Mouse (Mus musculus) cerebellum, postnatal 10 days (tissue): ENCODE data around the gene Slc25a12.
"Not testable (repeated sequence)": the region's sequence is repeated elsewhere in the genome, so short reads cannot be mapped to it uniquely, and the experiment has no call there.

ENCODE experiments used
- DNase-seq, 2 experiments: peaks; one replicate each; pipeline ENCODE4 v3.0.0; 2021; ENCODE audit warnings: mixed read lengths in 2 of 2

Gene Slc25a12

DNA sequence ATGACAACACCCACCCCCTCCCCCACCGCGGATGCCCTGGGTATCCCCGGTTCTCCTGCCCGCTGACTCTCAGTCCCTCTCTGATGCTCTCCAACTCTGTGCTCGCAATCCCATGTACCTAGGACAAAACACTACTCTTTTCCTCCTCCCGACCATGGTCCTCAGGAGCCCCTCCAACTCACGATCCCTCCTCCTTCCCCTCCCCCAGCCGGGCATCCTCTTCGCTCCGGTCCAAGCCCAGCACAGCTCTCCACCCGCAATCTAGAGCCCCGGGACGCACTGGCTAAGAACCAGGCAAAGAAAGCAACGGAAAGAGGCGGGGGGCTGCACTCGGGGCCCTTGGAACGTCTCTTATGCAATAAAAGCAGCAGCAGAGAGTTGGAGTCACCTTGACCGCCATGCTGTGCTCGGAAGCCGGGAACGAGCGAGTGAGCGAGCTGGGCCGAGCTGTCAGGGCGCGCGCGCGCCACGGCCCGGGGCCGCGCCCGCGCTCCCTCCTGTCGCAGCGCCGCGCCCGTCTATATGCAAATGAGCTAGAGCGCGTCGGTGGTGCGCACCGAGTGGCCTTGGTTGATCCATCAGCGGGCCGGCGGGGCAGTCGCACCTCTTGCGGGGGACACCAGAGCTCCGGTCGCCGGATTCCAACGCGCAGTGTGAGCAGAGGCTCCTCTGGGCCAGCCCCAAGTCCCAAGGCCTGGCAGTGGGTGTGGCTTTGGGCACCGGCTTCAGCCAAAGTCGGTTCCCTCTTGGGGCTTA lies at the start of gene Slc25a12:
Slc25a12 (minus strand) TSS at position 625 of the 756 bp plus-strand sequence.
- DNase-seq = peak; percentile 87 to 88

DNA sequence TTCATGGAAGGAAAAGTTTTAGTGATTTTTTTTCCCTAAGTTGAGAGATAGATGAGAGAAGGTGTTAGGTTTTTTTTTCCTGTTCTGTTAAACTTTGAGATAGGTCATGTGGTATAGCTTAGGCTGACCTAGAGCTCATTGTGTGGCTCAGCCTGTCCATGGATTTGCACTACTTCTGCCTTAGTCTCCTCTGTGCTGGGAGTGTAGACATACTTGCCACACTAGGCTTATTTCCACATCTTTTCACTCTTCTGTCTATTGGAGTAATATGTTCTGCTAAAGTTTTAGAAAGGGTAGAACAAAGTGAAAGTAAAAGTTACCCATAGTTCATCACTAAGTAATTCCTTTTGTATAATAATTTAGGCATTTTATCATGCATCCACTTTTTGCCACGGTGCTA lies 38.1 kb upstream of the Slc25a12 start:
- DNase-seq = no peak

DNA sequence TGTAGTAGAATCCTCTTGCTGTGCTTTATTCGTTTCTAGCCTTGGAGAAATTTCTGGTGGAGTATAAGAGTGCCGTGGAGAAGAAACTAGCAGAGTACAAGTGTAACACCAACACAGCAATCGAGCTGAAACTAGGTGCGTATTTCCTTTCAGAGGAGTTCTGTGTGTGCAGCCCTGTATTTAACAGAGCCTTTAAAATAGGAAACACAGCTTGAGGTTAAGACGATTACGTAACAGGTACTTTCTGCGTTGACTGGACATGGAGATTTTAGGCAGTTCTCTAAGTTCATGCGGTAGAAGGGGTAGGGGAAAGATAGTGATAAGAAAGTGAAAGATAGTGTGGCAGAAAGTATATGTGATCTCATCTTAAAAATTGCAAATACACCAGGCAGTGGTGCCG lies 22.3 kb upstream of the Slc25a12 start:
- no peak for DNase-seq

DNA sequence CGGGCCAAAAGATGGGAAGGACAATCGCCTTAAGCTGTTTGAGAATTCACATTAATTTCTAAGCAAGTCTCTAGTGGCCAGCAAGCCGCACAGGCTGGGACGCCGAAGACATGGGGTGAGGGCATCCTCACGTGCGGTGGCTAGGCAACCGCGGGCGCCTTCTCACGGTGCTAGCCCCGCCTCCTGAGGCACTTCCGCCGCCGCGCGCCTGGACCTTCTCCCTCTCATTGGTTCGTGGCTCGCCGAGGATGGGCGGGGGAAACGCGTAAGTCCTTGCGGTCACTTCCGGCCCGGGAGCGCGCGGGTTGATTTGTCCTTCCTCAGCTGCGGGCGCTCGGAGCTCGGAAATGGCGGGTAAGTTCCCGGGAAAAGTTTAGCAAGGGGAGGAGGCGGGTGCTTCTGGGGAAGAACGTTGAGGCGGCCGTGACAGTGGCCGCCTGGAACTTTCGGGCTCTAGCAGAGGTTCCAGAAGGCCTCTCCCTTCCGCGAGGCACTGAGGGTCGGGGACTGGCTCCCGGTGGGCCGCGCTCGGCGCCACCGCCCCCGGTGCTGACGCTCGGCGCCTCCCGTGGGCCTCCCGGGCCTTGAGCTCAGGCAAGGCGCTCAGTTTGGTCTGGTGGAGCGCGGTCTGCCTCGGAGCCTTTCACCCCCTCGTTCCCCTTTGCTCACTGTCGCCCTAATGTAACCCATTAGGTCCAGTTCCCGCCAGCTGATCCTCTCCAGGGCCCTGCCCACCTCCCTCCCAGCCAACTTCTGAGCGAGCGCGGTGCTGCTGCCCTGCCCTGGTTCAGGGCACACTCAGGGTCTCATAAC lies 21.6 kb upstream of the Slc25a12 start, which contains the start of gene Hat1:
Hat1 (plus strand) TSS at position 8 of the 813 bp plus-strand sequence.
- DNase-seq = peak; percentile 97 to 98

- peak in 1 of 2 experiments; percentile 8 for DNase-seq
These were observed 20.2 kb upstream of the Slc25a12 start for GRCm38 (mm10) chr2:71387766-71388165.

- DNase-seq = no peak
These were observed 16.3 kb upstream of the Slc25a12 start for GRCm38 (mm10) chr2:71383890-71384289.

- no peak for DNase-seq
These were observed 14.4 kb upstream of the Slc25a12 start for GRCm38 (mm10) chr2:71381962-71382361.

DNA sequence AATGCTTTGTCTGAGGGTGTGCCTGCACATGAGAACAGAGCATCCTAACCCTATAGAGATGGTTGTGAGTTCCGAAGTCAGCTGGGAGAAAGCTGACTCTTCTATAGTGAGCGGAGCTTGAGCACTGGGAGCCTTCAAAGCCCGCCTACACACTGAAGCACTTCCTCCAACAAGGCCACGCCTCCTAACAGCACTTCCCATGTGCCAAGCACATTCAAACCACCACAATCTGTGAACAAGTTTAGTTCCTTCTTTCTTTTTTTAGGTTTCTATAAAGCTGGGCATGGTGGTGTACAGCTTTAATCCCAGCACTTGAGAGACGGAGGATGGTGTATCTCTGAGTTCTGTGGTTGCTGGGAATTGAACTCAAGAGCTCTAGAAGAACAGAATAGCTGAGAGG lies 9.9 kb upstream of the Slc25a12 start:
- no peak for DNase-seq

DNA sequence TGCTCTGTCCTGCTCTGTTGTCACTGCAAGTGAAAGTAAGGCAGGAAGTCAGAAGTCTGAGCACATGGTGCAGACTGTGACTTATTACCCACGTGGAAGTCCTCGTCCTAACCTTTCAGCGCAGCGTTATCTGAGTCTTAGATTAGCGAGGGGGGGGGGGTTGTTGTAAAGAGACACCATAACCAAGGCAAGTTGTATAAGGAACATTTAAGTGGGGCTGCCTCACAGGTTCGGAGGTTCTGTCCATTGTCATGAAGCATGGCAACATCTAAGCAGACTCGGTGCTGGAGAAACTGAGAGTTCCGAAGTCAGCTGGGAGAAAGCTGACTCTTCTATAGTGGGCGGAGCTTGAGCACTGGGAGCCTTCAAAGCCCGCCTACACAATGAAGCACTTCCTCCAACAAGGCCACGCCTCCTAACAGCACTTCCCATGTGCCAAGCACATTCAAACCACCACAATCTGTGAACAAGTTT lies 8.9 kb upstream of the Slc25a12 start:
- DNase-seq = no peak

- DNase-seq = no peak
These were observed 7.0 kb upstream of the Slc25a12 start for GRCm38 (mm10) chr2:71374275-71375155.

DNA sequence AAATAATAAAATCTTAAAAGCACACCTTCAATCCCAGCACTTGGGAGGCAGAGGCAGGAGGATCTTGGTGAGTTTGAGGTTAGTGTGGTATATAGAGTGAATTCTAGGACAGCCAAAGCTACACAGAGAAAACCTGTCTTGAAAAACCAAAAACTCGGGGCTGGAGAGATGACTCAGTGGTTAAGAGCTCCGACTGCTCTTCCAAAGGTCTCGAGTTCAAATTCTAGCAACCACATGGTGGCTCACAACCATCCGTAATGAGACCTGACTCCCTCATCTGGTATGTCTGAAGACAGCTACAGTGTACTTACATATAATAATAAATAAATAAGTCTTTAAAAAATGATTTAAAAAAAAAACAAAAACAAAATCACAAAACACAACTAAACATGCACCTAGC lies 4.7 kb upstream of the Slc25a12 start:
- not testable (repeated sequence) for DNase-seq

- DNase-seq = no peak
These were observed 4.2 kb upstream of the Slc25a12 start for GRCm38 (mm10) chr2:71371790-71372189.

DNA sequence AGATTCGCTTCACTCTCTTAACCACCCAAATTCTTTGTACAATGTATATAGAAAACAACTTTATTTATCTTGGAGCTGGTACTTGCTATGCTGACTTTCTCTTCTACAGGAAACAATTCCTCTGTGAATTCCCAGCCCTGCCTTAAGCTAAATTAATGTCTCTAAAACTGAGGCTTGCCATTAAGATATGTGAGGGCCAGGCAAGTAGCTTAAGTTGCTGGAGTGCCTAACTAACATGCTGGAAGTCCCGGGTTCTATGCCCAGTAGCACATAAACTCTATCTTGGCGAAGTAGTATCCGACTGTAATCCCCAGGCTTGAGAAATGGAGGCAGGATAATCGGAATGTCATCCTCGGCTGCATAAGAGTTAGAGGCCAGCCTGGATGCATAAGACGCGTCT lies 537 bp upstream of the Slc25a12 start:
- DNase-seq = no peak

DNA sequence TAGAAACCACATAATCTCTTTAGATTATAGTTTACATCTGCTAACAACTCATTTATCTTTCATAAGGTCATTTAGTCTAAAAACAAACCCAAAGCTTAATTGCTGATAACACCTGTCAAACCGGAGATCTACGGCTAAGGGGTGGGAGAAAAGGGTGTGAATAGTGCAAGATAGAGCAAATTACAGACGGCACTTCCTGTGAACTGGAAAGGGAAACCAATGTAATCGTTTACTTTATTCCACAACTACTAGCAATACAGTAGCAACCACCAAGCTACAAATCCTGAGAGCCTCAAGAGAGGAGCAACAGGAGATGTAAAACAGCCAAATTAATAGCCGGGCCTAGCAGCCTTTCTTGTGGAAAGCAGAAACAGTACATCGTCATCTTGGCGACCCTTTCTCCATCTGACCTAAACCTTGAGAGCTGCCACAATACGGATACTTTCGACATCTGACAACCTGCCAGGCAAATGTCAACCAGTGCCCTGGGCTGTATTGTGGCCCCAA lies 878 bp downstream of the Slc25a12 start:
- DNase-seq = no peak

DNA sequence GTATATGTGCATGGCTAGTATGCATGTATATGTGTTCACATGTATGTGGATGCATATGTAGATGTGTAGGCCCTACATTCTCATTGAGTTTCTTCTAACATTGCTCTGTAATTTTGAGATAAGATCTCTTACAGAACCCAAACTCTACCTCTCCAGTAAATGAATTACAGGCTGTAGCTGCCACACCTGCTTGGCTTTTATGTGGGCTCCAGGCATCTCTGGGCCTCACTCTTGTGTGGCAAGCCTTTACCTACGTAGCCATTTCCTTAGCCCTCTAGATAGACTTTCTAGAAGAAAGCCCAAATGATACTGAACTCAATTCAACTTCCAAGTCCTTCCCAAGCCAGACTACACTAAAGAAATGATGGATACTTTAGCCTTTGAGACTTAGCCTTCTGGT lies 7.4 kb downstream of the Slc25a12 start:
- DNase-seq = no peak

DNA sequence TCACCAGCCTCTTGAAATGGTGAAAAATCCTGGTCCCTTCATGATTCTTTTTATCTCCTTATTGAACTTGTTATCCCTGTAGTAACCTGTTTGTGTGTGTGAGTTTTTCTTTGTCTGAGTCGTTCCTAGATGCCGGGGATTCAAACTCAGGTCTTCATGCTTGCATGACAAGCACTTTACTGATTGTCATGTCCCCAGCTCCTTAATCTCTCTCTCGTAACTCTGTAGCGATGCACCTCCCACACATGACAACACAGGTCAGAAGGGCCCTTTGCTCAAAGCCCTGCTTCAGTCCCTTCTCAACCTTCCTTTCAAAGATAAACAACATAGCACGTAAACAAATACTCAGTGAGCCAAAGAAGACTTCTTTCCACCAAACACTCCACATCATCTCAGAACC lies 9.2 kb downstream of the Slc25a12 start:
- no peak for DNase-seq

GRCm38 (mm10) chr2:71354055-71354425 lies 13.5 kb downstream of the Slc25a12 start:
- no peak for DNase-seq

- DNase-seq = no peak
These were observed 14.1 kb downstream of the Slc25a12 start for GRCm38 (mm10) chr2:71353306-71354054.

GRCm38 (mm10) chr2:71351727-71351987 lies 15.9 kb downstream of the Slc25a12 start:
- DNase-seq = no peak

- DNase-seq = no peak
These were observed 16.4 kb downstream of the Slc25a12 start for GRCm38 (mm10) chr2:71350904-71351726.

DNA sequence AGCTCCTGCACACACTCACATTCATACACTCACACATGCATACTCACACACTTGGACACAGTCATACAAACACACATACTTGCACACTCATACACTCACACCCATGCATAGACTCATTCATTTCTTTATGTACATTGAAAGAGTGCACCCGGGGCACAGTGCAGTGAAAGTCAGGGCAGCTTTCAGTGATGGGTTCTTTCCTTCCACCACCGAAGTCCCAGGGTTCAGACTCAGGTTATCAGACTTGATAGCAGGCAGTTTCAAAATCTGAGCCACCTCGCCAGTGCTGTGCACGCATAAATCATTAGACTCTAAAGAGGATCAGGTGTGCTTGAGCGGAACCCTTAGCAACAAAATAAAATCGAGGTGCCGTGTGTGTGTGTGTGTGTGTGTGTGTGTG lies 17.4 kb downstream of the Slc25a12 start:
- no peak for DNase-seq
